Mouse (Mus musculus) olfactory bulb, adult 2 months (tissue): ENCODE data around the gene Eva1b. TPM values are rescaled to one million over a fixed set of nuclear protein-coding genes. Genes with fewer than 3 reads are reported as not detected.

Source experiments
- H3K27ac ChIP-seq: fragments of 200-500 bp; 2 replicates; pipeline ENCODE4 v1.5.1; 2012; ENCODE audit warnings: low read depth, low read length; ENCODE audit not compliant: insufficient read depth
- H3K4me1 ChIP-seq: fragments of 200-500 bp; 2 replicates; pipeline ENCODE4 v1.6.1; 2012; ENCODE audit warnings: low read length; ENCODE audit not compliant: control insufficient read depth, insufficient read depth
- H3K4me3 ChIP-seq: fragments of 200-500 bp; 2 replicates; pipeline ENCODE4 v1.5.1; 2012; ENCODE audit warnings: mild to moderate bottlenecking, low read depth, low read length, moderate library complexity; ENCODE audit not compliant: insufficient read depth
- CTCF ChIP-seq: fragments of 200-500 bp; IDR thresholded peaks from 2 replicates; pipeline ENCODE4 v1.5.1; 2012; ENCODE audit warnings: low read depth, mild to moderate bottlenecking, low read length, moderate library complexity; ENCODE audit not compliant: insufficient read depth
- POLR2A ChIP-seq: fragments of 200-500 bp; IDR thresholded peaks from 2 replicates; pipeline ENCODE4 v1.6.1; 2012; ENCODE audit warnings: mild to moderate bottlenecking, low read depth, low read length, moderate library complexity; ENCODE audit not compliant: insufficient read depth
- WGBS: fragments of 180-500 bp; shearing (Covaris S2); methylation state at CpG from one replicate; pipeline ENCODE4 v1.1.7; 2018; 5-methylcytosine and 5-hydroxymethylcytosine counted together
- polyA plus RNA-seq: library from polyadenylated mRNA; stranded (reverse); fragments of >200 nt; gene quantifications from 2 replicates; pipeline ENCODE4 v1.2.4, GENCODE M21; 2012; ENCODE audit warnings: low replicate concordance; ENCODE audit not compliant: missing spikeins, insufficient read depth, insufficient read length

Gene Eva1b
- polyA plus RNA-seq, 1 experiment, result not detected

DNA sequence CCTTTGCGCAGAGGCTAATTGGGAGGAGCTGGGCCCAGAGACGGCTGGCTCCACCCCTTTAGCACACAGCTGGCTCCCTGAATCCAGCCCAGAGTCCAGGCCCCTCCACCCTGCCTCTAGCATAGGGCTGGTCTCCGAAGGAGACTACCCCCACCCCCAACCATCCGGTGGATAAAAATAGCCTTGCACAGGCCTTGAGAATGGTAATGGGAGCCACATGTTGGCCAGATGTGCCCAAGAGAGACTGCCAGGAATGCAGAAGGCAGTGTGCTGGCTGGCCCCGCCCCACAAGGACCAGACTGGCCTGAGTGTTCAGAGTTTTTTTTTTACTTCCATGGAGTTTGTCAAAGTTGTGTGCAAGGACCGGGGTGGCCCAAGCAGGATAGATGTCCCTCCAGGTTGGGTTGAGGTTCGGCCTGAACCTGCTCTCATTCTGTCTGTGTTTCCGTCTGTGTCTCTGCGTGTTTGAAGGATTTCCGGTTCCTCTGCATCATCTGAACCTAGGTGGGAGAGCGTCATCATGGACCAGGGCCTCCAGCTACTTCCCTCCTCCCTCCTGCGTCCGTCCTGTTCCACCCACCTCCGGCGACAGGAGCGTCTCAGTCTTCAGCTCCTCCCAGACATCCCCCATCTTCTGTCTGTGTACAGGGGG is 2.9 kb downstream of the Eva1b start:
- Histone ChIP-seq H3K4me1 (peaks cover 31% of the 10 kb centered on the region), H3K27ac (no peak overlapping the region), H3K4me3 (no peak overlapping the region)
- TF ChIP-seq CTCF (no peak), POLR2A (no peak)
- WGBS, result 71% methylated on average over 16 of the region's 16 CpGs

DNA sequence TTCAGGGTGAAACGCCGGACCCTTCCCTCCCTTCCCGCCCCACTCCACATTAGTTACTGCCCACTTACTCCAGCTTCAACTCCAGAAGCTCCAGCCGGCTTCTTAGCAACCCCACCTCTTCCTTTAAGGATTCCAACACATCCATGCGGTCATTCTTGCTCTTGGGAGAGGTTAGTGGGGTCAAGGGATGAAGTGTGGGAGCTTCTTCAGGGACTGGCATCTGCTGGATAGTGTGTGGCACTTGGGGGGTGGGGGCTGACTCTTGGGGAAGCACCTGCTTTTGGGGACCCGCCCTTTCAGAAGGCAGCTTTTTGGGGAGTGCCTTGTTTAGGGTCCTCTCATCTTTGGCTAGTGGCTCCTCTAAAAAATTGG is 3.4 kb downstream of the Eva1b start:
- no peak overlapping the region for H3K4me3 ChIP-seq
- no peak overlapping the region for H3K27ac ChIP-seq
- 82% methylated on average over 6 of the region's 6 CpGs for WGBS
- peaks cover 31% of the 10 kb centered on the region for H3K4me1 ChIP-seq
- TF ChIP-seq CTCF (no peak), POLR2A (no peak)

DNA sequence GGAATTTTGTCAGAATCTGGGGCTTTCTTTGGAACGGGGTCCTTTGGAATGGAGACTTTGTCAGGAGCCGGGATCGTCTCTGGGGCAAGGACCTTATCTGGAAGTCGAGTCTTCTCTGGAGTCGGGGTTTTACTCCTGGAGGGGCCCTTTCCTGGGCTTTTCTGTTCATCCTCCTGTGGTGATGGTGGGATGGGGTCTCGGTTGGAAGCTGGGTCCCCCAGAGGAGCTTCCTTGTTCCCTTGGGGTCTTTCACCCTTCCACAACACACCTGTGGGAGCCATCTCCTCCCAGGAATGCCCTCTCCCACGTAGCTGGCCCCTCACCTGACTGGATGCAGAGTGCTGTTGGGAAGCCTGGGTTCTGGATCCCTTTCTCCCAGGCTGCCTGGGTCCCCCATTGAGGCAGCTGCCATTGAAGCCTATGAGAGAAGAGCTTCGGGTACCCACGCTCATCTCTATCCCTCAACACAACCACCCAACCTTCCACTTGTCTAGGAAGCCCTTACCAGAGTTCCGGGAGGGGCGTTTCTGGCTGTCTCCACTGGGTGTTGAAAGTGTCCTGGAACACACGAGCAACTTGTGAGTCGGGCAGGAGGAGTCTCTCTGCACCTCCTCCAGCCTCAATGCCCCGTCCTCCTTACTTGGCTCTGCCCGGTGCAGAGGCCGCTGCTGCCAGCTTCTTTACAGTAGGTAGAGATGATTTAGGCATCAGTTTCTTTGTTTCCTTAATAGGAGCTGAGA is 4.3 kb downstream of the Eva1b start:
- Histone ChIP-seq H3K4me1 (peaks cover 31% of the 10 kb centered on the region), H3K4me3 (no peak overlapping the region), H3K27ac (no peak overlapping the region)
- no peak for TF ChIP-seq POLR2A
- no peak for TF ChIP-seq CTCF
- 86% methylated on average over 16 of the region's 16 CpGs for WGBS

DNA sequence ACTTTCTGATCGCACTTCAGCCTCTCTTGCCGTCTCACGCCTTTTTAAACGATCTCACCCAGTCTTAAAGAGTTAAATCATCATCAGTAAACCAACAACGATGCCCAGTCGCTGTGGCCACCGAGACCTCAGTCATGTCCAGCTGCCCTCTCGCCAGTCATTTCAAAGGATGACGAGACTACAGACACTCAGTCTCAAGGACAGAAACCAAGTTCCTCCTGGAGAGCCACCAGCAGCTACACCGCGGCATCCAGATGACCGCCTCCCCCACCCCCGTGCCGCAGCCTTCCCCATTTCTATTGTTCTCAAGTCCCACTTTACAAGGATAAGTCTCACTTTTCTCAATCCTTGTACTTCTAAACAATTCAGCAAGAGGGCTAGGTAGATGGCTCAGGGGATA is 5.3 kb downstream of the Eva1b start:
- no peak for TF ChIP-seq CTCF
- no peak for TF ChIP-seq POLR2A
- peaks cover 25% of the 10 kb centered on the region for H3K4me1 ChIP-seq
- no peak overlapping the region for H3K27ac ChIP-seq
- H3K4me3 ChIP-seq, result no peak overlapping the region
- WGBS, result 62% methylated on average over 14 of the region's 14 CpGs

DNA sequence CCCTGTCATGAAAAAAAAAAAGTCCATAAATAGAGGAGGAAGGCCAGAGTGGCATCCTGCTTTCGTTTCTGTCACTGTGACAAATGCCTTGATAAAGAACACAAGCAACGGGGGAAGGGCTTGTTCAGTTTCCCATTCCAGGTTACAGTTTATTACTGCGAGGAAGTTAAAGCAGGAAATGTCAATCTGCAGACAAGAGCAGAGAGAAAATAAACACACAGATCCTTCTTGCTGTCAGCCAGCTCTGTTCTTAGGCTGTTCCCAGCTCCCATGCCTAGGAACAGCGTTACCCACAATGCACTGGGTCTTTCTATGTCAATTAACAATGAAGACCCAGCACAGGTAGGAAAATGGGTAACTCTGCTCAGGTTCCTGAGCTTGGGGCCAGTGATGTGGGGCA is 7.6 kb downstream of the Eva1b start:
- H3K4me3 ChIP-seq, result no peak overlapping the region
- 76% methylated on average over 4 of the region's 4 CpGs for WGBS
- H3K4me1 ChIP-seq, result 0 out of 2 replicates have a peak, but pooled peaks cover 3% of the 10 kb centered on the region
- TF ChIP-seq CTCF (no peak), POLR2A (no peak)
- H3K27ac ChIP-seq, result no peak overlapping the region

DNA sequence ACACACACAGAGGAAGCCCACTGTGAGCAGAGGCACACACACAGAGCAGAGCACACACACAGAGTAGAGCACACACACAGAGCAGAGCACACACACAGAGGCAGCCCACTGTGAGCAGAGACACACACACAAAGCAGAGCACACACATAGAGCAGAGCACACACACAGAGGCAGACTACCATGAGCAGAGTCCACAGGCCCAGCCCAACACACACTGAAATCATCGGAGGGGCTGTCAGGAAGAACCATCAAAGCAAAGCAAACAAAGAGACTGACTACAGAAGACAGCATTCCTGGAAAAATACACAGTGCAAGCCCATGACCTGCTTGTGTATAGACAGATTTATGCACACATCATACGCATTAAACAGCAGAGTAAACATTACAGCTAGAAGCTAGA is 8.3 kb downstream of the Eva1b start:
- Histone ChIP-seq H3K4me3 (no peak overlapping the region), H3K27ac (no peak overlapping the region), H3K4me1 (no peaks in the 10 kb centered on the region)
- 76% methylated on average over 2 of the region's 2 CpGs for WGBS
- TF ChIP-seq CTCF, result no peak
- TF ChIP-seq POLR2A, result no peak

DNA sequence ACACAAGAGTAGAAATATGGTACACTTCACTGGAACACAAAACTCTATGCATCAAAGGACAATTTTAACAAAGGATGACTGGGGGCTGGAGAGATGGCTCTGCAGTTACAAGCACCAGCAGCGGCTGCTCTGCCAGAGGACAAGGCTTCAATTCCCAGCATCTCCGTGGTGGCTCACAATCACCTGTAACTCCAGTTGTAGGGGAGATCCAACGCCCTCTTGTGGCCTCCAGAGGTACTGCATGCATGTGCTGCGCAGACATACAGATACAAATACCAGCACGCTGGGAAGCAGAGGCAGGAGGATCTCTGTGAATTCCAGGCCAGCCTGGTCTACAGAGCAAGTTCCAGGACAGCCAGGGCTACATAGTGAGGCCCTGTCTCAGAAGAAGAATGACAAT is 9.1 kb downstream of the Eva1b start:
- WGBS, result 62% methylated on average over 5 of the region's 5 CpGs
- Histone ChIP-seq H3K4me3 (no peak overlapping the region), H3K27ac (no peak overlapping the region), H3K4me1 (no peaks in the 10 kb centered on the region)
- TF ChIP-seq CTCF (peak; percentile 55; the same call in 1 of the 2 replicates), POLR2A (no peak)

DNA sequence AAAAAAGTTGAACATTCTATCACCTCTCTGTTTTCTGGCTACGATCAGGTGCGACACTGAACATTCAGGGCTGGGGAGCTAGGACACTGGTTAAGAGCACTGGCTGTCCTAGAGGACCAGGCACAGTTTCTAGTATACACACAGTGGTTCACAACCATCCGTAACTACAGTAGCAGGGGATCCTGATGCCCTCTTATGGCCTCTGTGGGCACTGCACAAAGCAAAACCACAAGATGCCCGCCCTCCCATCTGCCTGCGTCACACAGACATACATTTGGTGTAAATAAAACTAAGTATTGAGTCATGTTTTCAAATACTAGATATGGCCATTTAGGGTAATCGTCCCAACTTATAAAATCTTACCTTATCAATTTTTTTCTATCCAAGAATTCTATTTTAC is 10.0 kb downstream of the Eva1b start:
- WGBS, result 96% methylated on average over 6 of the region's 6 CpGs
- TF ChIP-seq CTCF (no peak), POLR2A (no peak)
- Histone ChIP-seq H3K27ac (no peak overlapping the region), H3K4me1 (0 out of 2 replicates have a peak, but pooled peaks cover 2% of the 10 kb centered on the region), H3K4me3 (no peak overlapping the region)

DNA sequence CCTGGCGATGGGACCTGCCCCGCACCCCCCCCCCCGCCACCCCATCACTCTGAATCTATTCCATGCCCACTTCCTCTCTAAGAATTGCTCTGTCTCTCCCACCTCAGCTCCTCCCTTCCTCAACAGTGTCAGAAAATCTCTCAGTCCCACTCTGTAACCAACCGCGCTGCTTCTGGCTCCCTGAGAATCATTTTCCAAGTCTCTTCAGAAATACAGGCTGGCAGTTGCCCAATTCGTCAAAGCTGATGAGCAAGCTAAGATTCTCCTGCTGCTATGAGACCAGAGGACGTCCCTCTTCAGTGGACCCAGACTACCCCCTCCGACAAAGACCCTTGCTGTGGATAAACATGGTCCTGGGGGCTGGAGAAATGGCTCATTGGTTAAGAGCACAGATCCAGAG is 11.9 kb downstream of the Eva1b start:
- Histone ChIP-seq H3K27ac (no peak overlapping the region), H3K4me3 (no peak overlapping the region), H3K4me1 (peaks cover 8% of the 10 kb centered on the region)
- no peak for TF ChIP-seq POLR2A
- no peak for TF ChIP-seq CTCF
- 67% methylated on average over 8 of the region's 8 CpGs for WGBS
